Mouse (Mus musculus) frontal cortex, postnatal 25 days (tissue): ENCODE measurements around the gene Stra6.

Experiments used
- DNase-seq, 2 experiments: peaks; one replicate each; pipeline ENCODE4 v3.0.0; 2022; ENCODE audit warnings: low spot score in 2 of 2

The Stra6 gene

DNA sequence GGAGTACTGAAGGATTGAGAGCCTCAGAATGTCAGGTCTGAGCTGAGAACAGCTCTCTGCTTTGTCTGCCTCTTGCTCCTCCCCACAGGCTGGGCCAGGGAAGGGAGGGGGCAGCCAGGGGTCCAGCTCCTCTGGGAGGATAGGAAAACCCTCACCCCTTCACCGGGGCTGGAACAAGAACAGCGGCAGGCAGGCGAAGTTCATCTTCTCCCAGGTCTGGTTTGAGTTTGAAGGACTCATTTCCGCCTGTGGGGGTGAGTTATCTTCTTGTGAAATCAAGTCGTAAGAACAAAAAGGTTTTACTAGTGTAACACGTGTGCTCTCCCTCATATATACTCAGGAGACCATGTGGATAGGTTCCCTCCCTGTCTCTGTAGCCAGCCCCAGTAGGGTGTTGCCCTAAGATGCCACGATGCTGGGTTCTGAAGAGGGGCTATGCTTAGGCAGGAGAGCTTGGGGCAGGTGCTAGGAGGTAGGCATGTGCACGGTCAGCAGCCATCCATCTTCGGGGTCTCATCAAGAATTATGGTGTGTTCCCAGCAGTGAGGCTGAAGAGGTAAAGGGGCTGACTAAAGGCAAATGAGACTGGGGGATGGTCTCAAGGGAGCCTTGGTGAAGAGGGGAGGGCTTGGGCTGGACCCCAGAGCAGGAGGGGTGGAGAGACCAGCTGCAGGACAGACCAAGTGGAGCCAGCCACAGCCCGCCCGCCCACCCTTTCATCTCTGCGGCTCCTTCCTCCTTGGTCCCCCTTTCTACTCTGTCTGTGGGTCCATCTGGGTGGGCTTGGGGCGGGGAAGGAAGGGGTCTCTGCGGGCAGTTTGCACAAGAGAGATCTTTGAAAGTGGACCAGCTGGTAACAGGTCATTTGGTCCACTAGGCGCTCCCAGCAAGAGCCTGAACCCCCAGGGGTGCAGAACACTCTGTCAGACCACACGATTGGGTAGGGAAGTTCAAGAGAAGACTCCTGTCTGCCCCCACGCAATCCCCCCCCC is 70.6 kb downstream of the Stra6 start:
- DNase-seq = no peak

DNA sequence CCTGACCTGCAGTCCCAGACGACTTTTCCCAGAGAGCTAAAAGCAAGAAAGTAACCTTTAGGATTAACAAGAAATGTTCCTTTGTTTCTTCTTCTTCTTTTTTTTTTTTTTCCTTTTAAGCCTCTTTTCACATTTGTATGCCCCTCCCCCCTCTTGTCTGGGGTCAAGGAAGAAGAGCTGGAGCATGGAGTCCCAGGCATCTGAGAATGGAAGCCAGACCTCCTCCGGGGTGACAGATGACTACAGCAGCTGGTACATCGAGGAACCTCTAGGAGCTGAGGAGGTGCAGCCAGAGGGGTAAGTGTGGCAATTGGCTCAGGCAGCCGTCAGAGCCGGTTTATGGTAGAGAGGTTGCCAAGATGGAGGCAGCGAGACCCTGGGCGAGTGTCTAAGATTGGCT is 71.3 kb downstream of the Stra6 start:
- no peak for DNase-seq

DNA sequence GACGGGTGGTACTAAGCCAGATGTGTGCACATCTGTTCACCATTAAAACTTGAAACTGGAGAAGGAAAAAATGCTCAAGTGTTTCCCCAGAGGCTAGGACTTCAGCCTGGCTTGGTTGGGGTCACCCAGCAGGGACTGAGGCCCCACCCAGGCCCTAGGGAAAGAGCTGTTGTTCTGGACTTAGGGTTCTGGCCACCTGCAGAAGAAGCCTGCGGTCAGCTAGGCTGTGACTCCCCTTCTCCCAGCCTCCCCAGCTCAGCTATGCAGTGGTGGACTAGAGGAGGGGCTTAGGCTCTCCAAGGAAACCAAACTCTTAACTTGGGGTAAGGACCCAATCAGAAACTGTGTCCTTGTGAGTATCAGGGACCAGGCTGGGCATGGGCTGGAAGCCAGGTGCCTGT is 72.3 kb downstream of the Stra6 start:
- DNase-seq = no peak

DNA sequence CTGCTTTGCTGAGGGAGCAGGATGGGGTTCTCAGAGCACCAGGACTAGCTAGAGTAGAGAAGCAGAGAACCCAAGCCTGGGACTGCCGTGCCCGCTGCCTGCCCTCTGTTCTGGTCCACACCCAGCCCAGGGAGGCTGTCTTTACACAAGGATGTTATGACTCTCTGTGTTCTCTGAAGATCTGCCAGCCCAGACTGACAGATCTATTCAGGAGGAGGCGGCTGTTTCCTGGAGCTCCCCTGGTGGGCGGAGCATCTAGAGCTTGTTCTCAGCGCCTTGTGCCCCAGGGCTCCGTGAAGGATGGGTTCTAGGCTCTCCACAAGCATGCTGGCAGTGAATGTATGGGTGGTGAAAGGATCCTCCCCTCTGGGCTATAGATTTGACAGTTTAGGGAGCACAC is 76.4 kb downstream of the Stra6 start:
- DNase-seq = peak in 1 of 2 experiments; percentile 28

DNA sequence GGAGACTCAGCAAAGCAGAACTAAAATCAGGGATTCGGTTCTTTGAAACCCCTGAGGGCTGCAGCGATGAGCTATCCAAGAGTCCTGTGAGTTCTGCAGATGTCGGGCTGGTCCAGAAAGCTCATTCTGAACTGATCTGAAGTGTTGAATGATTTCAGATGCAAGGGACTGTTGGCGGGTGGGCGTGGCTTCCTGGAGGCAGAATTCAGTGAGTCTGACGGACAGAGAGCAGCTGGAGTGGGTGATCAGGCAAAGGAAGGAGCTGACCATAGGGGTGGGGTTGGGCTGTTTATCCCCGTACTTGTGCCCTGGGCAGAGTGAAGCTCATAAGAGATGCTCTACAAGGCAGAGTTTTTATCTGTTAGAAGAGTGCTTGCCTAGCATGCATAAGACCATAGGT is 79.8 kb downstream of the Stra6 start:
- DNase-seq = no peak

DNA sequence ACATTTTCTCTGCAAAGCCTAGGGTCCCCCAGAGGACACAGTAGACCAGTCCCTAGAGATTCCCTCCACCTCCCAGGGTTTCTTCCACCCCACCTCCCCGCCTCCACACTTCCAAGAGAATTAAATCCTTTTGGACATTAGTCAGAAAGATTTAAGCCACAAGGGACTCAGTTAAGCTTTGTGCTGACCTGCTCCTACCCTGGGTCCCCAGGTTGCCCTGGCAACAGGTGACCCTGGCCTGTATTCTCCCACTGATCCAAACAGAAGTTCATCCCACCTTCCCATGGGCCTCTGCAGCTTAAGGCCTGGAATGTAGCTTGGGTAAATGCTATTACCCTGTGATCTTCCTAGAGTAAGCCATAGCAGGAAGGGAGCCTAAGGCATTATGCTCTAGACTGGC is 81.1 kb downstream of the Stra6 start:
- DNase-seq = no peak

DNA sequence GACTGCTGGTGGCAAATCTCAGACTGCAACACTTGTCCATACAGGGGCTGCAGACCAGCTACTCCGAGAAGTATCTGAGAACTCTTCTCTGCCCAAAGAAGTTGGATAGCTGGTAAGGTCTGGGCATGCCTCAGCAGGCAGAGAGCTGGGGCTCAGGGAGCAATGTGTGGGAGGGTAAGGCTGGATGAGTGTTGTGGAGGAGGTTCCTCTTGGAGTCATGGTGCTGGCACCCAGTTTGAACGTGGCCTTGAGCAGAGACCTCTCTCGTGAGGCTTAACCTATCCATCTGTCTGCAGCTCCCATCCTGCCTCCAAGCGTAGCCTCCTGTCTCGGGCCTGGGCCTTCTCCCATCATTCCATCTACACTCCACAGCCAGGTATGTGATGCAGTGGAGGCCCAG is 81.8 kb downstream of the Stra6 start:
- DNase-seq = no peak

DNA sequence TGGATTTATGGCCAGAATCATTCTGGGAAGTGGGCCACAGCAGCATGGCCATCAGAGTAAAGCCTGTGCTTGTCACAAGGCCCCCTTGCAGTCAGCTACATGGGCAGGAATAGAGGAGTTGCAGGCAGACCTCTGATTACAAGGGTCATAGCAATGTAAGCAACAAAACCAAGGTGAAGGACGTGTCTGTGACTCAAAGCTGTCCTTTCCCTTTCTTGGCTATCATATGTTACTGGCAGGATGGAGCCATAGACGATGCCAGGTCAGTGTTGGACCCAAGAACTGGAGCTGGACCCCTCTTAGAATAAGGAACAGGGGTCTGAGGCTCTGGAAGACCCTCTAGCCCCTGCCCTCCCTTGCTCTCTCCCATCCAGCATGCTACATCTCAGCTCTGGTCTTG is 85.2 kb downstream of the Stra6 start:
- no peak for DNase-seq

DNA sequence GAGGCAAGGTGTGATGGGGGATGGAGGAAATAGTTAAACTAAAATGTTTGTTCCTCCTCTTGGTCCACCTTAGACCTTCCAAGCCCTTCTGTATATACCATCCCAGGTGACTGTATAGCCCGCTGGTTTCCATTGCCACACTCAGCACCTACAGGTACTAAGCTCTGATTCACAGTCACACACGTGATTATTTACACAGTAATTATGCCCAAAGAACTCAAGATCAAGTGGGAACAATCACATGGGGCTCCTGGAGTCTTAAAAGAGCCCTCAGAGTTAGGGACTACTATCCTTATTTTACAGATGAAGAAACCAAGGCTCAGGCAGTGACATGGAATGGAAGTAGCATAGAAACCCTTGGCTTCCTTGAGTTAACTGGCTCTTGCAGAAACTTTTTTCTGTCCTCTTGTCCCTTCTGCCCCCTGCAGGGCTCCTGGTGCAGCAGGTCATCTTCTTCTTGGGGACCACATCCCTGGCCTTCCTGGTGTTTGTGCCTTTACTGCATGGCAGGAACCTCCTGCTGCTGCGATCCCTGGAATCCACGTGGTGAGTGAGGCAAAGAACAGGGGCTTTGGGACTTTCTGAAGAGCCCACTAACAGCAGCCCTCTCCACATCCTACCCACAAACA is 87.3 kb downstream of the Stra6 start:
- DNase-seq = no peak

DNA sequence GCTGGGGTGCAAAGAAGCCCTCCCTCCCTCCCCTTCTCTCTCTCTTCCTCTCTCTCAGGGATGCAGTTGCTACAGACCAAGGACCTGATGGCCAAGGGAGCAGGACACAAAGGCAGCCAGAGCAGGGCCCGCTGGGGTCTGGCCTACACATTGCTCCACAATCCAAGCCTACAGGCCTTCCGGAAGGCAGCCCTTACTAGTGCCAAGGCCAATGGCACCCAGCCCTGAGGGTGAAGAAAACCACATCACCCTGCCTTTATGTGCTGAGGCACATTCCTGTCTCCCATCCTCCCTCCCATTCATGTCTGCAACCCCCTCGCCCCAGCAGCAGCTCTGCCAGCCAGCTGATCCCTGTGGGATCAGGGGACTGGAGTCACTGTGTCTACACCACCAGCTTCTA is 89.5 kb downstream of the Stra6 start:
- no peak for DNase-seq

DNA sequence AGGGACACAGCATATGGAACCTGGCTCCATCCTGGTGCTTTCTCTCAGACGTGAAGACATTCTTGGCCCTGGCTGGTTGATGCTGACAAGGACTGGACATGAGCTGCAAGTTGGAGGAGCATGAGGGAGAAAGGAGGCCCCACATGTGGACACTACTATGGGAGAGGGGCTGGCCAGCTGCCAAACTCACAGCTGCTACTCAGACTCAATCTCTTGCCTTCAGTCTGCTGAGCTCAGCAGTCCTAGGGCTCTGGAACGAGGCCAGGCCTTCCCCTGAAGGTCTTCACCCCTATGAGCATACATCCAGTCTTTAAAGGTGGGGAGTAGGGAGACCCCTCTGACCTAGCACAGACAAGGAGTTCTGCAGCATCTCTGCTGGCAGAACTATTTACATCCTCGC is 91.8 kb downstream of the Stra6 start:
- DNase-seq = no peak

DNA sequence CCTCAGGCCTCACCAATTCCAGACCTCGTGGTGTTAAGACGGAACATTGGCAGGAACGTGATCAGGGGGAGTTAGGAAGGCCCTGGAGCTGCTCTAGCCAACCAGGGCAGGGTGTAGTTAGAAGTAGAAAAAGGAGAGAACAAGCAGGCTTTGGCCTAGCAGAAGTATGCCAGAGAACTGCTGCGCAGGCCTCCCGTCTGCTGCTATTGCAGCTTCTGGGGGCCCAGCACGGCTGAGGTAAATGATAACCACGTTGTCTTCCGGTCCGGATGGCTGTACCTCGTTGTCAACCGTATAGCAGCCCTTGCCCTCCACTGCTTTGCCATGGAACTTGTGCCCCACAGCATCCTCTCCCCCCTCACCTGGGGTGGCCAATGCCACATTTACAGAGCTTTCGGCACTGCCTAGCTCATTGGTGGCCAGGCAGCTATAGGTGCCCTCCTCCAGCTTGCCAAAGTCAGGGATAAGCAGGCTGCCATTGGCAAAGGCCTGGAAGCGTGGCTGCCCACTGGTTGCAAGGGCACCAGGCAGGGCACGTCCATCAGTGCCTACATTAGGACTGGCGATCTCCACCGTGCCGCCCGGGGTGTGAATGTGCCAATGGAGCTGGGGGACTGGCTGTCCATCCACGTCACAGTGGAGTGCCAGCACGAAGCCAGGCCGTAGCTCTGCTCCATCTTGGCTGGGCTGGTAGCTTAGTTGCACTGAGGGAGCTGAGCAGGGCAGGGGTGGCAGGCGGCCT is 93.4 kb downstream of the Stra6 start:
- no peak for DNase-seq

DNA sequence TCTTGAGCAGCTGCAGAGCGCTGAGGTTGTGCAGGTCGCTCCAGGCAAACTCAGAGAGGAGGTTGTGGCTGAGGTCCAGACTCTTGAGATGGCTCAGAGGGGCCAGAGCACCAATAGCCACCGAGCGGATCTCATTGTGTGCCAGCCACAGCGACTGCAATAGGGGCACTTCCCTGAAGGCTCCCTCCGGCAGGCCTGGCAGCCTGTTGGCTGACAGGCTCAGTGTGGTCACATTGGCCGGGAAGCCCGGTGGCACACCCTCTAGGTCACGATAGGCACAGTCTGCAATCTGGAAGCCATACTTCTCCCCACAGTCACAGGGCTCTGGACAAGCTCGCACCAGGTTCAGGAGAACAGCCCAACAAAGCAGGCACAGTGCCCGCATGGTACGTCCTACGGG is 94.2 kb downstream of the Stra6 start:
- DNase-seq = no peak

DNA sequence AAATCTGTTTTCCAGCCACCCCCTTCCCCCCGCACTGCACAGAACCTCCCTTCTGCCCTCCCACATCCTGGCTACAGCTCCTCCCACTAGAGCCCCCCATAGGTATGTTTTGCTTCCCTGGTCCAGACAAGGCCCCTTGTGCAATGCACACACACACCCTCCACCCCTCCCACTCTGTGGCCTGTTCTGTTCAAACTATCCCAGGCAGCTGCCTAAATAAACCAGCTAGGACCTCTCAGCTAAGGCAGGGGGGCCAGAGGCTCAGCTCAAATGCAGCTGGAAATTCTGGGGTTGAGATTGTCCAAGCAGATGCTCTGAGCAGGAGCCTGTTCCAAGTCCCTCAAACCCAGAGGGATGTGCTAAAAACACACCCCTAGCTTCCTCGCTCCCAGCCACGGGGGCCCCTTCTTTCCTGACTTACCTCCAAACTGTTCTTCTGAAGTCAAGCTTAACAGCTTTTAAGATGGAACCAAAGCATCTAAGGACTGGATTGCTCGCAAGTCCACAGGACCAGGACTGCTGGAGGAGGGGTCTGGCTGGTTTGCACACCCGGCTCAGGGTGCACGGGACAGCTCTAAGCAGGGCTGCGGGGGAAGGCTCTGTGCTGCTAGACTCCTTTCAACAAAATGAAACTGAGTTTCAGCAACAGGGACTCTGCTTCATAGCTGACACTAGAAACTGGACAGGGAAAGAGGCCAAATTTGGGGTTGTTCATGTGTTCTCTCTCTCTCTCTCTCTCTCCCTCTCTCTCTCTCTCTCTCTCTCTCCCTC is 95.1 kb downstream of the Stra6 start:
- no peak for DNase-seq

DNA sequence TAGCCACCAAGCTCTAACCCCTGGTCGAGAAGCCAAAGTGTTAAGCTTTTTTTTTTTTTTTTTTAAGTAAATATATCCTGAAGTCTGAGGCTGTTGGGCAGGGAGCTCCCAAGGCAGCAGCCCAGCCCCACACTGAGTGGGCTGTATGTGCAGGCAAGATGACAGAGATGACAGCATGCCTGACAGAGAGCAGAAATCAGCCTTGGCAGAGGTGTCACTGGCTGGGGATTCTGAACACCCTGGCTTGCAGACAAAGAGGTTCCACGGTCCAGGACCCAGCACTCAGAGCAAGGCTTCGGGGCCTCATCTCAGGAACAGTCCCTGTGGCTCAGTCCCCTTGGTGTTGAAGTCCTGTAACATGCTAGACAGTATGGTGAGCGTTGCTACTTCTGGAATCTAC is 96.3 kb downstream of the Stra6 start:
- DNase-seq = no peak

DNA sequence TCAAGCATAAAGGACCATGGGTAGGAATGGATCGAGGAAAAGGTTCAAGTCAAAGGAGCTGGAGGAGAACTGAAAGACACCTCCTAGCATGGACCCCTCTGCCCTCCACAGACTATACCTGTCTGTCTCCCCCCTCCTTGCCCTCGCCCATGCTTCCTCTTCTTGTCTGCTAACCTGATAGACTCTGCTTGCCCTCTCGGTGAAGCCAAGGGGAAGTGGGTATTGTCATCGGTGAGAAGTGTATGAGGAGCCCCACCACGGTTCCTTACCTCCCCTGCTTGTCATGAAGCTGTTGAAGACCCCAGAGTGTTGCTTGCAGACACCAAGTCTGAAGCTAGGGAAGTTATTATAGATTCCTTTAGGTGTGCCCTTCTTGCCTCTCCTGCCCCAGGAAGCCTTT is 96.7 kb downstream of the Stra6 start:
- DNase-seq = no peak

DNA sequence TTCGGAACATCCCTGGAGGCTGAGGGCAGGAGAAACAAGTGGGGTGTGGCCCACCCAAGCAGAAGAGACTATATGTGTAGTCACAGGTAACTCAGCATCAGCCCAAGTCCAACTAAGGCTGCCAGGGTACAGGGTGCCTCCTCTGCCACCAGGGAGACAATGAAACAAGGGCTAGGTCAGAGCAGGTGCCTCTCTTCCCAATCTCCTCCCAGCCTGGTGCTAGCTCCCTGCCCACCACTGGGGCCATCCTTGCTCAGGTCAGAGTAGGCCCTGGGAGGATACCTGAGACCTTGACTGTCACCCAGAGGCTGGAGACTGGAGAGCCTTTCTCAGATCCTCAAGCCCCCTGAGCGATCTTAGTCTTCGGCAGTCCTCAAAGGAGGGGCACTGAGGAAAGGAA is 98.6 kb downstream of the Stra6 start:
- DNase-seq = no peak

DNA sequence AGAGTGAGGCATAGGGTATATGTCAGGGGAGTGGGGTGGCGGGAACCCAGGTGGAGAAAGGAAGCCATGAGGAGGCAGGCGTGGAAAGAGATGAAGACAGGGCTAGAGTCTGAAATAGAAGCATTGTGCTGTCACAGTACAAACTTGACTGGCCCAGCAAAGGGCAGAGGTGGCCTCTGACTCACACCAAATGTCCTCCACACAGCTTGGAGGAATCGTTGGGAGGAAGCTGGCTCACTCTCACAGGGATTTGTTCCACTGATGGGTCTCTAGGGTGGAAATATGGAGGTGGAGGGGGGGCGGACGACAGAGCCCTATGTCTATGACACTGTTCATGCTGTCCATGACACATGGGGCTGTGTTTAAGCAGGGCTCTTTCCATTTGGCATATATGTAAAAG is 99.6 kb downstream of the Stra6 start:
- DNase-seq = no peak

DNA sequence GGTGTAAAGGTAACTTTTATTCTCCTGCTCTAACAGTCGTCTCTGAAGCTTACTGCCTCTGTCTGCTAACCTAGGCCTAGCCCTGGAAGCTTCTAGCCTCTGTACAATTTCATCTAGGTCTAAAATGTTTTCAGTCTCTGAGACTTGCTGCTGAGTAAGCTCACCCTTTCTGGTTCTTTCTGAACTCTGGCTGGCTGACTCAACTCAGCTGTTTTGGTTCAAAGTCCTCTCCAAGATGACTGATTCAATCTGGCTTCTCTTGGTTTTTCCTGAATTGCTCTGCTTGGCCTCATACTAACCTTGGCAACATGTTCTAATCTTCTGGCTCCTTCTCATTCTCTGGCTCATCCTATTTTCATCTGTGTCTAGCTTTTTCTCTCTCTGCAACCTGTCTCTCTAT is 102.2 kb downstream of the Stra6 start:
- no peak for DNase-seq

DNA sequence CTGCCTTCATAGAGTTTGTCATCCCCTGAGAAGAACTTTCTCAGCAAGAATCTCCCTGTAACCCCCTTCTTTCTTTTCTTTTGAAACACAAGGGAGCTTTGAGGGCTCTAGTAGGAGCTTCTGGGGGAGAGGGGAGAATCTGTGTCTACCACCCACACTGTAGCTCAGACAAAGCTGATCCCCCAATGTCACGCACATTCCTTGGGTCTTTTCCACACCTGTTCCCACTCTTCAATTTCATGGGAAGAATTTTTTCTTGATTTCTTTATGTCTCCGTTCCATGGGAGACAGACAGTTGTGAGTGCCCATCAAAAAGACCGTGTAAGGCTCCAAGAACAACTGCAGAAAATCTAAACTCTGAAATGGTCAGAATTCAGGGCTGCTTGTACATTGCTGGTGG is 105.3 kb downstream of the Stra6 start:
- no peak for DNase-seq

DNA sequence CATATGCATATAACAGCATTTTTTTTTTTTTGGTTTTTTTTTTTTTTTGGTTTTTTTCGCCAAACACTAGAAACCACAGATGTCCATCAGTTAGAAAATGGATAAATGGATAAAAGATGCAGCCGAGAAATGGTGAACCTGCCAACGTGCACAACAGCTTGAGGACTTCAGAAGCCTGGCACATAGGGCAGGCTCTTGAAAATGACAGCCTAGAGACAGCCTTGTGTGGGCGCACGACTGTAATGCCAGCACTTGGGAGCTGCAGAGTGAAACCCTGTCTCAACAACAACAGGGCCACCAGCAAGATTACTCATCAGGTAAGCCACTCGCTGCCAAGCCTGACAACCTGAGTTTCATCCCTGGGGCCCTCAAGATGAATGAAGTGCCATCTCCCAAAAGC is 105.8 kb downstream of the Stra6 start:
- no peak for DNase-seq

DNA sequence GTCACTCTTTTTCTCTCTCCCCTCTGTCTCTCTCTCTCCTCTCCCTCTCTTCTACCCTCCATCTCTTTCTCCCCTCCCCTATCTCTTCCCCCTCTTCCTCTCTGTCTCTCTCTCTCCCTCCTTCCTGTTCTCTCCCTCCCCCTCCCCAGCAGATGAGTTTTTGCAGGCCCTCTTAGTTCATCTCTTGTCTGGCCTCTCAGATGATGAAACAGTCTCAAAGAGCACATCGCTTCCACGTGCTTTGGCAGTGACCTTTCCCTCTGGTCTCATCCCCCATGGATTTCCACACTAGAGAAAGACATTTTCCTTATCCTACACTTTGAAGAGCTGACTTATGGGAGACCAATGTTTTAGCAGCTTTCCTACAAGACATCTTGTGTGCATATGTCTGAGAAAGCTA is 109.3 kb downstream of the Stra6 start:
- no peak for DNase-seq
